Mouse (Mus musculus) liver, embryonic 15.5 days (tissue): ENCODE measurements around the gene Krr1. TPM values are rescaled to one million over a fixed set of nuclear protein-coding genes. Genes with fewer than 3 reads are reported as not detected.
A peak's percentile ranks its signal among the peaks of the same experiment; 100 is the strongest.

Experiments
- ATAC-seq: fragments of 200-750 bp; cut with Nextera tagmentation; 2 replicates; pipeline ENCODE4 v1.8.0; 2017; ENCODE audit warnings: moderate number of reproducible peaks, mild to moderate bottlenecking, moderate library complexity; ENCODE audit not compliant: insufficient read depth
- H3K27ac ChIP-seq: fragments of 300-500 bp; sonication (generic); replicated peaks from 2 replicates; pipeline ENCODE4 v1.5.1; 2015; ENCODE audit warnings: mild to moderate bottlenecking, inconsistent platforms
- H3K27me3 ChIP-seq: fragments of 300-500 bp; sonication (generic); 2 replicates; pipeline ENCODE4 v1.6.1; 2015; ENCODE audit warnings: mild to moderate bottlenecking, inconsistent platforms
- H3K36me3 ChIP-seq: fragments of 300-500 bp; sonication (generic); replicated peaks from 2 replicates; pipeline ENCODE4 v1.6.1; 2015; ENCODE audit warnings: moderate library complexity, mild to moderate bottlenecking, inconsistent platforms
- H3K4me1 ChIP-seq: fragments of 300-500 bp; sonication (generic); replicated peaks from 2 replicates; pipeline ENCODE4 v1.6.1; 2015; ENCODE audit warnings: inconsistent platforms
- H3K4me2 ChIP-seq: fragments of 300-500 bp; sonication (generic); 2 replicates; pipeline ENCODE4 v1.6.1; 2015; ENCODE audit warnings: moderate library complexity, mild to moderate bottlenecking, inconsistent platforms
- H3K4me3 ChIP-seq: fragments of 300-500 bp; sonication (generic); replicated peaks from 2 replicates; pipeline ENCODE4 v1.5.1; 2015; ENCODE audit warnings: mild to moderate bottlenecking, inconsistent platforms
- H3K9ac ChIP-seq: fragments of 300-500 bp; sonication (generic); 2 replicates; pipeline ENCODE4 v1.6.1; 2015; ENCODE audit warnings: moderate library complexity, mild to moderate bottlenecking, inconsistent platforms
- H3K9me3 ChIP-seq: fragments of 300-500 bp; sonication (generic); replicated peaks from 2 replicates; pipeline ENCODE4 v1.6.1; 2016; ENCODE audit warnings: inconsistent platforms
- WGBS: fragments of 180-500 bp; shearing (Covaris S2); methylation state at CpG from one replicate; pipeline ENCODE4 v1.1.7; 2015; ENCODE audit warnings: mixed read lengths; ENCODE audit not compliant: insufficient replicate concordance; 5-methylcytosine and 5-hydroxymethylcytosine counted together
- polyA plus RNA-seq: library from polyadenylated mRNA; unstranded; fragments of >200 nt; fragmentation: Nextera tagmentation; extraction: Ambion mirVana; gene quantifications from 2 replicates; pipeline ENCODE4 v1.2.1, GENCODE M21; 2015

Gene Krr1
- polyA plus RNA-seq, 1 experiment from 2014 or later = 18.3 TPM

GRCm38 (mm10) chr10:111983070-111983469 lies 10.6 kb downstream of the Krr1 start:
- no peak for ATAC-seq

GRCm38 (mm10) chr10:111986453-111986852 lies 14.0 kb downstream of the Krr1 start:
- no peak overlapping the region for H3K9ac ChIP-seq
- no peak overlapping the region for H3K4me2 ChIP-seq
- H3K27ac ChIP-seq = no peak overlapping the region; the same call in 1 of the 2 replicates
- H3K4me3 ChIP-seq = no peak overlapping the region
- no peaks in the 10 kb centered on the region for H3K27me3 ChIP-seq
- no peaks in the 10 kb centered on the region for H3K9me3 ChIP-seq
- 0 out of 2 replicates have a peak, but pooled peaks have one; percentile 22 for ATAC-seq
- WGBS = 72% methylated on average over 6 of the region's 6 CpGs
- no peaks in the 10 kb centered on the region for H3K4me1 ChIP-seq
- H3K36me3 ChIP-seq = peaks cover 42% of the 10 kb centered on the region

More at GRCm38 (mm10) chr10:111983070-111983469, 10.6 kb downstream of the Krr1 start:
- Histone ChIP-seq H3K9me3 (no peaks in the 10 kb centered on the region), H3K27ac (no peak overlapping the region), H3K4me3 (no peak overlapping the region), H3K4me2 (no peak overlapping the region), H3K9ac (no peak overlapping the region), H3K36me3 (peaks cover 73% of the 10 kb centered on the region), H3K27me3 (no peaks in the 10 kb centered on the region), H3K4me1 (no peaks in the 10 kb centered on the region)
- WGBS = 70% methylated on average over 5 of the region's 5 CpGs

GRCm38 (mm10) chr10:111995803-111996548 lies 23.5 kb downstream of the Krr1 start:
- no peak overlapping the region for H3K9ac ChIP-seq
- no peak for ATAC-seq
- no peak overlapping the region; the same call in 1 of the 2 replicates for H3K4me2 ChIP-seq
- H3K4me3 ChIP-seq = peak overlapping the region; percentile 33; the same call in 1 of the 2 replicates
- no peaks in the 10 kb centered on the region for H3K9me3 ChIP-seq
- H3K36me3 ChIP-seq = no peaks in the 10 kb centered on the region
- WGBS = 51% methylated on average over 11 of the region's 11 CpGs
- 0 out of 2 replicates have a peak overlapping the region, but pooled peaks have one; percentile 48 for H3K27ac ChIP-seq
- H3K27me3 ChIP-seq = no peaks in the 10 kb centered on the region
- H3K4me1 ChIP-seq = peaks cover 11% of the 10 kb centered on the region

- Histone ChIP-seq H3K36me3 (no peaks in the 10 kb centered on the region), H3K4me3 (peak overlapping the region; percentile 33), H3K27ac (peak overlapping the region; percentile 48), H3K9me3 (no peaks in the 10 kb centered on the region), H3K9ac (no peak overlapping the region), H3K4me1 (peaks cover 14% of the 10 kb centered on the region), H3K4me2 (peak overlapping the region; percentile 41), H3K27me3 (no peaks in the 10 kb centered on the region)
- WGBS = 34% methylated on average over 7 of the region's 7 CpGs
- ATAC-seq = no peak
These were observed 24.1 kb downstream of the Krr1 start for GRCm38 (mm10) chr10:111996549-111996904.

GRCm38 (mm10) chr10:111996911-111997347 lies 24.5 kb downstream of the Krr1 start:
- Histone ChIP-seq H3K27ac (peak overlapping the region; percentile 48), H3K4me1 (peaks cover 18% of the 10 kb centered on the region), H3K27me3 (no peaks in the 10 kb centered on the region), H3K9me3 (no peaks in the 10 kb centered on the region), H3K9ac (no peak overlapping the region), H3K4me2 (peak overlapping the region; percentile 41), H3K36me3 (no peaks in the 10 kb centered on the region), H3K4me3 (peak overlapping the region; percentile 33)
- WGBS = 38% methylated on average over 8 of the region's 8 CpGs
- ATAC-seq = no peak

GRCm38 (mm10) chr10:111997671-111998070 lies 25.2 kb downstream of the Krr1 start:
- Histone ChIP-seq H3K9me3 (no peaks in the 10 kb centered on the region), H3K4me1 (peaks cover 26% of the 10 kb centered on the region), H3K27me3 (no peaks in the 10 kb centered on the region), H3K4me3 (no peak overlapping the region), H3K4me2 (no peak overlapping the region), H3K27ac (no peak overlapping the region), H3K9ac (no peak overlapping the region), H3K36me3 (no peaks in the 10 kb centered on the region)
- ATAC-seq = no peak

- no peak overlapping the region for H3K4me2 ChIP-seq
- no peaks in the 10 kb centered on the region for H3K27me3 ChIP-seq
- no peak for ATAC-seq
- H3K9me3 ChIP-seq = no peaks in the 10 kb centered on the region
- no peak overlapping the region for H3K9ac ChIP-seq
- H3K4me3 ChIP-seq = no peak overlapping the region
- 48% methylated on average over 3 of the region's 3 CpGs for WGBS
- no peaks in the 10 kb centered on the region for H3K36me3 ChIP-seq
- no peak overlapping the region for H3K27ac ChIP-seq
- H3K4me1 ChIP-seq = peaks cover 31% of the 10 kb centered on the region
These were observed 27.3 kb downstream of the Krr1 start for GRCm38 (mm10) chr10:111999765-112000164.

- Histone ChIP-seq H3K4me2 (no peak overlapping the region), H3K4me1 (peaks cover 31% of the 10 kb centered on the region), H3K4me3 (no peak overlapping the region), H3K27ac (no peak overlapping the region), H3K27me3 (no peaks in the 10 kb centered on the region), H3K9ac (no peak overlapping the region), H3K36me3 (no peaks in the 10 kb centered on the region), H3K9me3 (no peaks in the 10 kb centered on the region)
- peak; percentile 6; the same call in 1 of the 2 replicates for ATAC-seq
- WGBS = 24% methylated on average over 5 of the region's 5 CpGs
These were observed 28.1 kb downstream of the Krr1 start for GRCm38 (mm10) chr10:112000568-112000967.

- ATAC-seq = no peak
- WGBS = 50% methylated on average over 2 of the region's 2 CpGs
These were observed 28.9 kb downstream of the Krr1 start for GRCm38 (mm10) chr10:112001350-112001749.

GRCm38 (mm10) chr10:112001756-112002520 lies 29.5 kb downstream of the Krr1 start:
- Histone ChIP-seq H3K4me2 (peak overlapping the region; percentile 58), H3K27me3 (no peaks in the 10 kb centered on the region), H3K9me3 (no peaks in the 10 kb centered on the region), H3K36me3 (no peaks in the 10 kb centered on the region), H3K4me3 (peak overlapping the region; percentile 16; the same call in 1 of the 2 replicates), H3K27ac (peak overlapping the region; percentile 70), H3K4me1 (peaks cover 31% of the 10 kb centered on the region), H3K9ac (no peak overlapping the region)
- 25% methylated on average over 9 of the region's 9 CpGs for WGBS
- 0 out of 2 replicates have a peak, but pooled peaks have one; percentile 32 for ATAC-seq

More at GRCm38 (mm10) chr10:112001350-112001749, 28.9 kb downstream of the Krr1 start:
- Histone ChIP-seq H3K4me3 (no peak overlapping the region), H3K27me3 (no peaks in the 10 kb centered on the region), H3K4me1 (peaks cover 31% of the 10 kb centered on the region), H3K4me2 (peak overlapping the region; percentile 58), H3K9ac (no peak overlapping the region), H3K27ac (peak overlapping the region; percentile 70), H3K36me3 (no peaks in the 10 kb centered on the region), H3K9me3 (no peaks in the 10 kb centered on the region)
